Mouse (Mus musculus) kidney, postnatal 0 days (tissue): ENCODE measurements around the gene S1pr4. TPM values are rescaled to one million over a fixed set of nuclear protein-coding genes. Genes with fewer than 3 reads are reported as not detected.

ENCODE experiments used
- ATAC-seq: fragments of 200-750 bp; cut with Nextera tagmentation; replicated peaks from 2 replicates; pipeline ENCODE4 v1.8.0; 2017; ENCODE audit warnings: low read depth, moderate number of reproducible peaks, moderate TSS enrichment, moderate library complexity; ENCODE audit not compliant: low FRiP score
- DNase-seq: peaks from one replicate; pipeline ENCODE4 v3.0.0-alpha.2; 2016; ENCODE audit warnings: low spot score
- H3K27ac ChIP-seq: fragments of 300-500 bp; sonication (generic); 2 replicates; pipeline ENCODE4 v1.5.1; 2014; ENCODE audit warnings: mild to moderate bottlenecking
- H3K27me3 ChIP-seq: fragments of 300-500 bp; sonication (generic); 2 replicates; pipeline ENCODE4 v1.6.1; 2014; ENCODE audit warnings: low read length, mixed read lengths; ENCODE audit not compliant: insufficient read depth
- H3K36me3 ChIP-seq: fragments of 300-500 bp; sonication (generic); 2 replicates; pipeline ENCODE4 v1.6.1; 2014; ENCODE audit warnings: low read length, mixed read lengths; ENCODE audit not compliant: insufficient read depth
- H3K4me1 ChIP-seq: fragments of 300-500 bp; sonication (generic); replicated peaks from 2 replicates; pipeline ENCODE4 v1.6.1; 2014; ENCODE audit warnings: antibody characterized with exemption, low read length, mixed read lengths; ENCODE audit not compliant: insufficient read depth
- H3K4me2 ChIP-seq: fragments of 300-500 bp; sonication (generic); 2 replicates; pipeline ENCODE4 v1.6.1; 2014; ENCODE audit warnings: mild to moderate bottlenecking, low read length, moderate library complexity, mixed read lengths
- H3K4me3 ChIP-seq: fragments of 300-500 bp; sonication (generic); replicated peaks from 2 replicates; pipeline ENCODE4 v1.5.1; 2014; ENCODE audit warnings: low read depth, low read length
- H3K9ac ChIP-seq: fragments of 300-500 bp; sonication (generic); 2 replicates; pipeline ENCODE4 v1.6.1; 2014; ENCODE audit warnings: low read depth, low read length
- H3K9me3 ChIP-seq: fragments of 300-500 bp; sonication (generic); replicated peaks from 2 replicates; pipeline ENCODE4 v1.6.1; 2016; ENCODE audit warnings: low read length, inconsistent platforms, mixed read lengths
- CTCF ChIP-seq: IDR thresholded peaks from 2 replicates; pipeline ENCODE4 v1.5.1; 2016; ENCODE audit warnings: antibody characterized with exemption, low read depth, mild to moderate bottlenecking, moderate library complexity
- WGBS: fragments of 180-500 bp; shearing (Covaris S2); extraction: QIAGEN DNeasy Blood & Tissue Kit; methylation state at CpG from one replicate; pipeline ENCODE4 v1.1.7; 2014; 5-methylcytosine and 5-hydroxymethylcytosine counted together
- microRNA-seq: library from miRNA; unstranded; fragments of <30 nt; microRNA quantifications from one replicate; pipeline ENCODE4, GENCODE M21; 2016
- polyA plus RNA-seq: library from polyadenylated mRNA; unstranded; fragments of >200 nt; fragmentation: Nextera tagmentation; extraction: Ambion mirVana; gene quantifications from 2 replicates; pipeline ENCODE4 v1.2.1, GENCODE M21; 2015

S1pr4 gene
- polyA plus RNA-seq, 1 experiment from 2014 or later = 1.7 TPM

DNA sequence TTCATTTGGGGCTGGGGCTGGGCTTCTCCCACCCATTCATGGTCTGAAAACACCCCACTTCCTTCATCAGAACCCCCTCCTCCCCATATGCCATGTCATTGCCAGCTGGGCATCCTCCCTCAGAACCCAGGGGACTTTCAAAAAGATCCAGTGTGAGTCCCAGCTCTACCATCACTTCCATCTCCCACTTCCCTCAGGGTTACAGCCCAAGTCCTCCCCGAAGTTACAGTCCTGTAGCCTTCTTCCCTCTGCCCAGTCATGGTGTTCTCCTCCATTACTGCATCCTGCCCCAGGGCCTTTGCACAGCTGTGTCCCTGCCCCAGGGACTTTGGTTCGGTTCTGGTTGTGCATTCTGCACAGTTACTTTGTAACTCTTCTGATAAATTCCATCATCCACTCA lies 45.8 kb downstream of the S1pr4 start:
- DNase-seq = no peak
- H3K27ac ChIP-seq = no peak overlapping the region
- no peak overlapping the region for H3K4me2 ChIP-seq
- no peak overlapping the region for H3K4me3 ChIP-seq
- H3K9ac ChIP-seq = no peak overlapping the region
- H3K9me3 ChIP-seq = no peaks in the 10 kb centered on the region
- peaks cover 57% of the 10 kb centered on the region for H3K27me3 ChIP-seq
- H3K36me3 ChIP-seq = no peaks in the 10 kb centered on the region
- WGBS = 65% methylated on average over 2 of the region's 2 CpGs
- TF ChIP-seq CTCF = no peak
- ATAC-seq = no peak
- 0 out of 2 replicates have a peak, but pooled peaks cover 4% of the 10 kb centered on the region for H3K4me1 ChIP-seq

DNA sequence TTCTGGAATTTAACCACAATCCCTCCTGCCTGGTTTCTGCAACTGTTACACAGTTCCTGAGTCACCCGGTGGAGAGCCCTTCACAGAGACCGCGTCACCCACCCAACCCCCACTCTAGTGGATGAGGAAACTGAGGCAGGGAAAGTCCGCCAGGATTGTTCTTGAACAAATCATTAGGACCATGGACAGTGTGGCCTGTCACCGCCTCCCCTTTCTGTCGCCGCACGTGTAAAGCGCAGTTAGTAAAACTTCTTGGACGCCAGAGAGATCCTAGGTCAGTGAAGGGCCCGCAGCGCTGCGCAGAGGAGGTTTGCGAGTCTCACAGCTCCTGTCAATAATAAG lies 47.0 kb downstream of the S1pr4 start:
- 3% methylated on average over 14 of the region's 14 CpGs for WGBS
- H3K9me3 ChIP-seq = no peaks in the 10 kb centered on the region
- no peak overlapping the region for H3K9ac ChIP-seq
- no peak for TF ChIP-seq CTCF
- 0 out of 2 replicates have a peak, but pooled peaks cover 4% of the 10 kb centered on the region for H3K4me1 ChIP-seq
- H3K4me3 ChIP-seq = no peak overlapping the region
- H3K4me2 ChIP-seq = no peak overlapping the region
- peaks cover 49% of the 10 kb centered on the region for H3K27me3 ChIP-seq
- no peak for ATAC-seq
- no peak for DNase-seq
- H3K27ac ChIP-seq = no peak overlapping the region
- H3K36me3 ChIP-seq = no peaks in the 10 kb centered on the region

DNA sequence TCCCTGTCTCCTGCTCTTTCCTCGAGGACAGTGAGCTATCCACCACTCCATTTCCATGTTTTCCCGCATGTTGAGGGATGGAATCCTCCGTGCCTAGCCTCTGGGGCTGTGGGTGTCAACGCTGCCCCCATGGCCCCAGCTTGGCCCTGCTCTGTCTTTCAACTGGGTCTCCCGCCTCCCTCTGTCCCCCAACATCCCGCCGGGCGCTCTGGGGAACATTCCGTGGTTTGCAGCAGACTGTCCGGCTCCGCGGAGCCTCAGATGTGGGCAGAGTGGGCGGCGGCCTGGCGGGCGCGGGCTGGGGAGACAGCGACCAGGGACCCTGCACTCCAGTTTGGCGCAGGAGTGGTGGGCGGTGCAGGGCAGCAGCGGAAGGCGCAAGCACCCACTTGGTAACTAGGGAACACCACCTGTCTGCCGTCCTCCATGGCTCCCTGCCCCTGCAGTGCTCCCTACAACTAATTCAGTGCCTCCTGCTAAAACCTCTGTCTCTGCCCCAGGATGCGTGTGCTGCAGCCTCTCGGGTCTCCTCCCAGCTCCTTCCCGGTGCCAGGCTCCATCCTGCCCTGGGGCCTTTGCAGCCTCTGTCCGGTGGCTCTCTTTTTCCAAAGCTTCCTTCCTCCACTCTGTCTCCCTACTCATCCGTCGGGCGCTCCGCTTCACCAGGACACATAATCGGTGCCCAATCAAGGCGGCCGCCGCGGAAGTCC lies 47.5 kb downstream of the S1pr4 start:
- no peak for TF ChIP-seq CTCF
- H3K9me3 ChIP-seq = no peaks in the 10 kb centered on the region
- DNase-seq (no peak), ATAC-seq (no peak)
- no peak overlapping the region for H3K9ac ChIP-seq
- no peak overlapping the region for H3K27ac ChIP-seq
- peaks cover 43% of the 10 kb centered on the region for H3K27me3 ChIP-seq
- H3K4me1 ChIP-seq = 0 out of 2 replicates have a peak, but pooled peaks cover 4% of the 10 kb centered on the region
- H3K4me2 ChIP-seq = no peak overlapping the region
- no peak overlapping the region for H3K4me3 ChIP-seq
- 9% methylated on average over 36 of the region's 36 CpGs for WGBS
- H3K36me3 ChIP-seq = no peaks in the 10 kb centered on the region

DNA sequence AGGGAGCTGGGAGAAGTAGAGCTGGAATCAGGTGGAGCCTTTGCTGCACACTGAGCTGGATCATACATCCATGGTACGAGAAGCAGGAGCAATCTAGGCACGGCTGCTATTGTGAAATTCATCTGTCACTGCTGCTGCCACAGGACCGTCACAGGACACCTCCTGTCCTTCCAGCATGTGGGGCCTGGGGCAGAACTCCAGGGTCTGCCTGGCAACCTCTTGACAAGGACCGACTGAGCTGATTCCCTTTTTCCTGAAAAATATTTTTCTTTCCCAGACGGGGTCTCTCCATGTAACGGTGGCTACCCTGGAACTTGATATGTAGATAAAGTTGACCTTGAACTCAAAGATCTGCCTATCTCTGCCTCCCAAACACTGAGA lies 48.6 kb downstream of the S1pr4 start:
- Histone ChIP-seq H3K4me1 (0 out of 2 replicates have a peak, but pooled peaks cover 4% of the 10 kb centered on the region), H3K9me3 (no peaks in the 10 kb centered on the region), H3K27me3 (peaks cover 42% of the 10 kb centered on the region), H3K27ac (no peak overlapping the region), H3K4me2 (no peak overlapping the region), H3K4me3 (no peak overlapping the region), H3K9ac (no peak overlapping the region), H3K36me3 (no peaks in the 10 kb centered on the region)
- DNase-seq (no peak), ATAC-seq (no peak)
- no peak for TF ChIP-seq CTCF
- 26% methylated on average over 6 of the region's 6 CpGs for WGBS

DNA sequence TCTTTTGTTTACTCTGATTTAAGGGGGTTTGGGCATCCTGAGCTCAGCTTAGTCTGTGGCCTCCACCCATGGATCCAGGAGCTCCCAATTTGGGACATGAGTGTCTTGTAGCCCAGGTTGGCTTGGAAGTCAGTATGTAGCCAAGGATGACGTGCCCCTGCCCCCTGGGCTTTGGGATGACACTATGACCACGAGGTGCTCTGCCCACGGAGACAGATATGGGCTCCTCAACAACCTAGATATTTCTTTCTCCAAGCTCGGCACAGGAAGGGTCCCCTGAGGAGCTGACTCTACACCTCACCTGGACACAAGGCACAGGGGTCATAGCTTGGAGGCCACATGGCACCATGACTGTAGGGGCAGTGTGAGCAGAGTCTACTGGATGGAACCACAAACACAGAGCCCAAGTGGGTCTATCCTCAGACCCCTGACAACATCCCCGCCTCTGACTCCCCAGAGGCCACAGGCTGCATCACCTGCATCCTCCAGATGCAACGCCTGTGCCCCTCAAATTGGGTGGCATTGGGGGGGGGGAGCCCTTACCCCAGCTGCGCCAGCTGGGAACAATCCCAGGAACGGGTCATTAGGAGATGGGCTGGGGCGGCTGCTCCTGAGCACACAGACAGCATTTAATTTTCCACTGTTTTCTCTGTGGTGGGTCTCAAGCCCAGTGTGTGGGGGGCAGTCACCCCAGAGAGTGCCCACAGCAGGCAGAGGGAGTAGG lies 49.1 kb downstream of the S1pr4 start:
- H3K4me3 ChIP-seq = no peak overlapping the region
- no peak overlapping the region for H3K9ac ChIP-seq
- no peak overlapping the region for H3K27ac ChIP-seq
- DNase-seq (no peak), ATAC-seq (peak; percentile 23; the same call in 1 of the 2 replicates)
- H3K27me3 ChIP-seq = peaks cover 42% of the 10 kb centered on the region
- 52% methylated on average over 9 of the region's 9 CpGs for WGBS
- no peaks in the 10 kb centered on the region for H3K36me3 ChIP-seq
- H3K9me3 ChIP-seq = no peaks in the 10 kb centered on the region
- no peak for TF ChIP-seq CTCF
- H3K4me2 ChIP-seq = no peak overlapping the region
- H3K4me1 ChIP-seq = 0 out of 2 replicates have a peak, but pooled peaks cover 4% of the 10 kb centered on the region

DNA sequence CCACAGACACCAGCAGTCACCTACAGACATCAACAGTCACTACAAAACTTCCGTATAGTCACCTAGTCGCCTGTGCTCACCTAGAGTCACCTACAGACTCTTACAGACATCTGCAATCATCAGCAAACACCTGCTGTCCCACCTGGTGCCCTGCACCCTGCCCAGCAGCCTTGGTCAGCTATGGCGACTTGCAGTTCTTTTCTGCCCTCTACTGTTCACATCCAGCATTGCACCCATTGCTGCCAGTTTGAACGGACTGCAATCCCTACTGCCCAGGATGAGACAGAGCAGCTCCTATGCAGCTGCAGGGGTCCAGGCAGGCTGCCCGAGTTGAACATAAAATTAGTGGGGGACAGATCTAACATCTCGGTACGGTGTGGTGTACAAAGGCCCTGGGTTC lies 49.8 kb downstream of the S1pr4 start:
- peaks cover 39% of the 10 kb centered on the region for H3K27me3 ChIP-seq
- no peaks in the 10 kb centered on the region for H3K36me3 ChIP-seq
- H3K4me2 ChIP-seq = no peak overlapping the region
- H3K4me1 ChIP-seq = 0 out of 2 replicates have a peak, but pooled peaks cover 4% of the 10 kb centered on the region
- 2% methylated on average over 7 of the region's 7 CpGs for WGBS
- no peak overlapping the region for H3K9ac ChIP-seq
- no peaks in the 10 kb centered on the region for H3K9me3 ChIP-seq
- DNase-seq (peak; percentile 86), ATAC-seq (peak; percentile 56; the same call in 1 of the 2 replicates)
- no peak overlapping the region for H3K27ac ChIP-seq
- peak; percentile 96 for TF ChIP-seq CTCF
- no peak overlapping the region for H3K4me3 ChIP-seq

Small RNA genes lying within 50 kb of the gene (microRNA-seq; reads per million reads assigned to microRNA genes)
- gene Gm25595 = not detected

Other genes starting within 250 kb of the S1pr4 start
- 3.9 and 5.5 TPM in 2 replicates for gene Matk, start 247.2 kb downstream of the S1pr4 start, polyA plus RNA-seq
- 259 and 283 TPM in 2 replicates for gene Mrpl54, start 233.2 kb downstream of the S1pr4 start, polyA plus RNA-seq
- 55.7 and 60.5 TPM in 2 replicates for gene Apba3, start 233.2 kb downstream of the S1pr4 start, polyA plus RNA-seq
- 19.0 and 19.1 TPM in 2 replicates for gene Tjp3, start 208.6 kb downstream of the S1pr4 start, polyA plus RNA-seq
- gene Pip5k1c, start 207.2 kb downstream of the S1pr4 start, polyA plus RNA-seq = 37.8 and 39.3 TPM in 2 replicates
- gene Cactin, start 179.0 kb downstream of the S1pr4 start, polyA plus RNA-seq = 24.5 and 26.4 TPM in 2 replicates
- 16.1 and 17.5 TPM in 2 replicates for gene Tbxa2r, start 171.4 kb downstream of the S1pr4 start, polyA plus RNA-seq
- 0.07 and 0.13 TPM in 2 replicates for gene Gipc3, start 156.9 kb downstream of the S1pr4 start, polyA plus RNA-seq
- 92.4 and 99.0 TPM in 2 replicates for gene Hmg20b, start 149.7 kb downstream of the S1pr4 start, polyA plus RNA-seq
- gene Mfsd12, start 142.6 kb downstream of the S1pr4 start, polyA plus RNA-seq = 11.3 and 11.6 TPM in 2 replicates
- 0.45 and 0.59 TPM in 2 replicates for gene 4930404N11Rik, start 134.3 kb downstream of the S1pr4 start, polyA plus RNA-seq
- 67.5 and 70.6 TPM in 2 replicates for gene Fzr1, start 121.6 kb downstream of the S1pr4 start, polyA plus RNA-seq
- 74.3 and 80.6 TPM in 2 replicates for gene Dohh, start 115.7 kb downstream of the S1pr4 start, polyA plus RNA-seq
- gene Gm48551, start 115.7 kb downstream of the S1pr4 start, polyA plus RNA-seq = 1.9 and 2.1 TPM in 2 replicates
- 0.82 and 1.9 TPM in 2 replicates for gene Gm48552, start 111.1 kb downstream of the S1pr4 start, polyA plus RNA-seq
- gene Smim24, start 107.1 kb downstream of the S1pr4 start, polyA plus RNA-seq = 62.4 and 68.6 TPM in 2 replicates
- gene Nfic, start 44.5 kb downstream of the S1pr4 start, polyA plus RNA-seq = 62.3 and 72.5 TPM in 2 replicates
- 0.30 and 0.47 TPM in 2 replicates for gene Celf5, start 17.4 kb downstream of the S1pr4 start, polyA plus RNA-seq
- 56.1 and 63.3 TPM in 2 replicates for gene Ncln, start 3.7 kb downstream of the S1pr4 start, polyA plus RNA-seq
- gene Gna15, start 24.1 kb upstream of the S1pr4 start, polyA plus RNA-seq = 0.80 and 0.92 TPM in 2 replicates
- 69.5 and 72.3 TPM in 2 replicates for gene Gna11, start 45.1 kb upstream of the S1pr4 start, polyA plus RNA-seq
- 566 and 582 TPM in 2 replicates for gene Aes, start 59.4 kb upstream of the S1pr4 start, polyA plus RNA-seq
- 29.2 and 30.8 TPM in 2 replicates for gene Tle2, start 74.4 kb upstream of the S1pr4 start, polyA plus RNA-seq
- gene Tle6, start 100.9 kb upstream of the S1pr4 start, polyA plus RNA-seq = 7.3 and 9.4 TPM in 2 replicates
- gene BC025920, start 106.1 kb upstream of the S1pr4 start, polyA plus RNA-seq = 0.33 and 0.37 TPM in 2 replicates
- 27.0 and 27.5 TPM in 2 replicates for gene Sirt6, start 127.7 kb upstream of the S1pr4 start, polyA plus RNA-seq
- 10.2 and 10.7 TPM in 2 replicates for gene Ankrd24, start 128.4 kb upstream of the S1pr4 start, polyA plus RNA-seq
- 4.0 TPM in 2 replicates for gene Gm10778, start 148.9 kb upstream of the S1pr4 start, polyA plus RNA-seq
- 12.5 and 17.2 TPM in 2 replicates for gene Zfp433, start 204.7 kb upstream of the S1pr4 start, polyA plus RNA-seq